Mouse (Mus musculus) G1E (cell line): ENCODE data around the gene Etl4. TPM values are rescaled to one million over a fixed set of nuclear protein-coding genes. Genes with fewer than 3 reads are reported as not detected.

Experiments
- ATAC-seq: 2 replicates; pipeline ENCODE4 v1.8.0; 2016; ENCODE audit warnings: mild to moderate bottlenecking; ENCODE audit not compliant: insufficient number of reproducible peaks, poor library complexity, low FRiP score, severe bottlenecking; ENCODE audit errors: extremely low read depth
- DNase-seq: peaks from one replicate; pipeline ENCODE4 v3.0.0; 2012; ENCODE audit warnings: low spot score
- H3K27me3 ChIP-seq: 2 replicates; pipeline ENCODE4 v1.6.1; 2012; ENCODE audit warnings: mild to moderate bottlenecking, low read length, inconsistent platforms; ENCODE audit not compliant: insufficient read depth
- H3K36me3 ChIP-seq: replicated peaks from 2 replicates; pipeline ENCODE3; 2012; ENCODE audit warnings: mild to moderate bottlenecking, inconsistent platforms
- H3K4me1 ChIP-seq: 2 replicates; pipeline ENCODE4 v1.6.1; 2012; ENCODE audit warnings: low read depth, low read length, inconsistent platforms, mixed read lengths; ENCODE audit not compliant: insufficient read depth
- H3K4me3 ChIP-seq: 2 replicates; pipeline ENCODE4 v1.5.1; 2012; ENCODE audit warnings: low read depth, mild to moderate bottlenecking, inconsistent platforms, low read length, moderate library complexity, mixed read lengths
- H3K9me3 ChIP-seq: replicated peaks from 2 replicates; pipeline ENCODE4 v1.6.1; 2012; ENCODE audit warnings: inconsistent platforms
- CTCF ChIP-seq: IDR thresholded peaks from 2 replicates; pipeline ENCODE4 v1.5.1; 2012; ENCODE audit warnings: low read depth, low read length, inconsistent platforms, mixed read lengths
- GATA1 ChIP-seq: IDR thresholded peaks from 2 replicates; pipeline ENCODE4 v1.6.1; 2012; ENCODE audit warnings: borderline replicate concordance, low read length, inconsistent platforms, mixed read lengths
- GATA2 ChIP-seq: IDR thresholded peaks from 2 replicates; pipeline ENCODE4 v1.6.1; 2012; ENCODE audit warnings: low read depth, low read length, inconsistent platforms, borderline replicate concordance
- POLR2AphosphoS5 ChIP-seq: IDR thresholded peaks from 2 replicates; pipeline ENCODE4 v1.6.1; 2012; ENCODE audit warnings: low read depth, low read length, inconsistent platforms; ENCODE audit not compliant: insufficient replicate concordance
- TAL1 ChIP-seq: conservative IDR thresholded peaks from 2 replicates; pipeline ENCODE4 v1.6.1; 2012; ENCODE audit warnings: low read depth, low read length, inconsistent platforms, mixed read lengths
- polyA plus RNA-seq: library from polyadenylated mRNA; stranded (reverse); fragments of >175 nt; gene quantifications from 2 replicates; pipeline ENCODE4 v1.2.3, GENCODE M21; 2012
- total RNA-seq, 2 experiments: library from RNA; stranded (forward) in 1 of 2; stranded (reverse) in 1 of 2; fragments of 200-1000 nt in 1 of 2; fragments of >200 nt in 1 of 2; fragmentation: Nextera tagmentation in 1 of 2; gene quantifications; 2 replicates each; pipeline ENCODE4 v1.2.3; 2014 to 2017

The Etl4 gene
- total and polyA plus RNA-seq, 3 experiments = 0.44 TPM; not detected in 2

GRCm38 (mm10) chr2:20290982-20291740 lies 381.6 kb downstream of the Etl4 start:
- Histone ChIP-seq H3K27me3 (no peaks in the 10 kb centered on the region), H3K9me3 (no peaks in the 10 kb centered on the region), H3K4me1 (no peaks in the 10 kb centered on the region), H3K4me3 (no peak overlapping the region), H3K36me3 (no peaks in the 10 kb centered on the region)
- DNase-seq (no peak), ATAC-seq (no peak)
- TF ChIP-seq GATA1 (no peak), GATA2 (no peak), CTCF (no peak), TAL1 (no peak), POLR2AphosphoS5 (no peak)

- Histone ChIP-seq H3K36me3 (no peaks in the 10 kb centered on the region), H3K9me3 (no peaks in the 10 kb centered on the region), H3K4me3 (no peak overlapping the region), H3K4me1 (no peaks in the 10 kb centered on the region), H3K27me3 (no peaks in the 10 kb centered on the region)
- no peak for TF ChIP-seq GATA2
- TF ChIP-seq CTCF = no peak
- no peak for TF ChIP-seq TAL1
- TF ChIP-seq POLR2AphosphoS5 = no peak
- TF ChIP-seq GATA1 = no peak
- ATAC-seq = no peak
- DNase-seq = no peak
These were observed 382.1 kb downstream of the Etl4 start for GRCm38 (mm10) chr2:20291741-20292110.

DNA sequence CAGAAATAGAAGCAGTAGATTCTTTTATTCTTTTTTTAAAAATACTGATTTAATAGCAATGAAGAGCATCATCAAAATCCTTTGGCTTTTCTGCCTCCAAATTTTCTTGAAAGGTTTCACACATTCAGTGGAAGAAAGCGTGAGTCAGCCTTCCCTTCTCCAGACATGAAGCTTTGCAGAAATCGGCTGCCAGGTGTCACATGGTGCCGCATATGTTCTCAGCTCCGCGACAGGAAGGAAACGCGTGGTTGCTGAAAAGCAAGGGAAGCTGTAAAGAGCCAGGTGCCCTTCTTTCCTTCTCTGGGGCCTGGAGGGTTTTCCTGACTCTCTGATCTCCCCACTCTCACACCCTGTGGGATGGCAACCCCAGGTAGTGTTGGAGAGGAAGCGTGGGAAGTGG lies 383.8 kb downstream of the Etl4 start:
- ATAC-seq (no peak), DNase-seq (no peak)
- H3K9me3 ChIP-seq = no peaks in the 10 kb centered on the region
- no peak for TF ChIP-seq CTCF
- no peak for TF ChIP-seq TAL1
- no peak for TF ChIP-seq POLR2AphosphoS5
- TF ChIP-seq GATA2 = no peak
- TF ChIP-seq GATA1 = no peak
- no peaks in the 10 kb centered on the region for H3K27me3 ChIP-seq
- no peaks in the 10 kb centered on the region for H3K4me1 ChIP-seq
- H3K4me3 ChIP-seq = no peak overlapping the region
- H3K36me3 ChIP-seq = no peaks in the 10 kb centered on the region

DNA sequence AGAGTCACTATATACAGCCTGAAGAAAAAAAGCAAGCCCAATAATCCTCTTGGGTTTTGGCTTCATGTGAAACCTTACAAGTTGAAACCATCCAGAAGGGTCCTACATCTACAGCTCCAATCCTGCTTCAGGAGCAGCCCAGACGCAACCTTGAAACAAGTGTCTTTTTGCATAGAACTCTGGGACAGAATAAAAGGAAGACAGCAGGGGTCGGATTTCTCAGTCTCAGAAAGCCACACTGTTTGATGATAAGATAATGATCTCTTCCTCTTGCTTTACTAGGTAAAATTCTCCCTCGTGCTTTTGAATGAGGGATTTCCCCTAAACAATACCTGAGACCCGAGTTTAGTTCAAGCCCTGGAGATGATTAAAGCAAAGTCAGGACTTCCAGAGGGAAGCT lies 385.0 kb downstream of the Etl4 start:
- Histone ChIP-seq H3K36me3 (no peaks in the 10 kb centered on the region), H3K4me1 (no peaks in the 10 kb centered on the region), H3K27me3 (no peaks in the 10 kb centered on the region), H3K4me3 (no peak overlapping the region), H3K9me3 (no peaks in the 10 kb centered on the region)
- DNase-seq (no peak), ATAC-seq (no peak)
- TF ChIP-seq POLR2AphosphoS5 = no peak
- TF ChIP-seq GATA2 = no peak
- no peak for TF ChIP-seq TAL1
- no peak for TF ChIP-seq GATA1
- TF ChIP-seq CTCF = no peak

- no peak overlapping the region for H3K4me3 ChIP-seq
- TF ChIP-seq POLR2AphosphoS5 (no peak), GATA1 (no peak), TAL1 (no peak), CTCF (no peak), GATA2 (no peak)
- H3K4me1 ChIP-seq = no peaks in the 10 kb centered on the region
- no peaks in the 10 kb centered on the region for H3K9me3 ChIP-seq
- ATAC-seq = no peak
- no peaks in the 10 kb centered on the region for H3K36me3 ChIP-seq
- DNase-seq = no peak
- no peaks in the 10 kb centered on the region for H3K27me3 ChIP-seq
These were observed 392.9 kb downstream of the Etl4 start for GRCm38 (mm10) chr2:20302517-20302916.

DNA sequence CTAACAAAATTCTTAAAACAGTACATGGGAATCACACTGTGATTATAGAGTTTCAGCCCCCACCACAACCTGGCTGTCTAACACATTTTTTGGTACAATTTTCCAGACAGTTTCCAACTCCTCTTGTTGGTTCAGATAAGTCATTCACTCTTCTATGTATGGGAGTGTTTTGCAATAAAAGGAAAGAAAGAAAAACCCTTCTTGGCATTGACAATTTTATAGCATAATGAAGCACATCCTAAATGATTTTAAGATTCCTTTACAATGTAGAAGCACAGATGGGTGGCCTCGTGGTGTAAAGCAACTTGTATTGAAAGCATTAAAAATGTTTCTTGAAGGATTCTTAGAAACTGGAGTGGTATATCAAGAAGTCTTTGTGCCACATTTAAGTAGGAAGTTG lies 415.4 kb downstream of the Etl4 start:
- DNase-seq = no peak
- no peak for ATAC-seq
- Histone ChIP-seq H3K4me1 (no peaks in the 10 kb centered on the region), H3K36me3 (no peaks in the 10 kb centered on the region), H3K27me3 (no peaks in the 10 kb centered on the region), H3K4me3 (no peak overlapping the region), H3K9me3 (no peaks in the 10 kb centered on the region)
- TF ChIP-seq POLR2AphosphoS5 (no peak), GATA1 (no peak), CTCF (no peak), TAL1 (no peak), GATA2 (no peak)

DNA sequence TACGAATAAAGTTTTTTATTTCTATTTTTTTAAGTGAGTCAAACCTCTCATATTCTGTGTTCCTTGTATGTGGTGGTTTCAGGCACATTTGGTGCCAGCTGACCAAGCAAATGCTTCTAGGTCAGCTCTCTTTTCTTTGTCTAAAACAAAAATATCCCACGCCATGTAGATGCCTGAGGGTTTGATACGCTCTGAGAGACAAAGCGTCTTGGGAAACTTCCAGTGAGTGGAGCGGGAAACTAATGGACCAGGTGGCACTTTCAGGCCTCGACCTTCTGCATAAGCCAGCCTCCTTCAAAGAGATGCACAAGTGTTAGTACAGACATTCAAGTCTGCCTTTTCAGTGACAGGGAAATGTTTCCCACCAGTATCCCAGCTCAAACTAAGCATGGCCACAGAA lies 426.6 kb downstream of the Etl4 start:
- no peaks in the 10 kb centered on the region for H3K36me3 ChIP-seq
- DNase-seq (no peak), ATAC-seq (no peak)
- no peaks in the 10 kb centered on the region for H3K4me1 ChIP-seq
- no peaks in the 10 kb centered on the region for H3K9me3 ChIP-seq
- H3K4me3 ChIP-seq = no peak overlapping the region
- H3K27me3 ChIP-seq = 0 out of 2 replicates have a peak, but pooled peaks cover 4% of the 10 kb centered on the region
- no peak for TF ChIP-seq CTCF
- no peak for TF ChIP-seq GATA2
- TF ChIP-seq POLR2AphosphoS5 = no peak
